In genomic region chr10:94312007-94312715, GRCm38 (mm10) we compare ENCODE assay signal across 7 mouse cellular contexts. TPM values are rescaled to one million over a fixed set of nuclear protein-coding genes. Genes with fewer than 3 reads are reported as not detected.
DNase-seq lines count a peak whose midpoint lies in the region; ATAC-seq and TF ChIP-seq lines count a peak whose summit lies in the region.

No protein-coding gene starts in this region.

- H3K4me1 ChIP-seq in heart, embryonic 10.5 days: peaks cover 14% of the 10 kb centered on the region
- H3K4me1 ChIP-seq in kidney, postnatal 0 days (replicated peaks; ENCODE audit: insufficient read depth, low read length): no peaks in the 10 kb centered on the region

- H3K4me2 ChIP-seq in kidney, postnatal 0 days (ENCODE audit: low read length): peak overlapping the region; percentile 92

- H3K9ac ChIP-seq in kidney, postnatal 0 days (ENCODE audit: low read depth, low read length): peak overlapping the region; percentile 47

- 1% methylated on average over 45 of the region's 45 CpGs for WGBS in heart, embryonic 10.5 days
- under 1% methylated on average over 45 of the region's 45 CpGs for WGBS in kidney, postnatal 0 days

- no peaks in the 10 kb centered on the region for H3K36me3 ChIP-seq in heart, embryonic 10.5 days
- H3K36me3 ChIP-seq in kidney, postnatal 0 days (ENCODE audit: insufficient read depth, low read length): no peaks in the 10 kb centered on the region

- H3K27me3 ChIP-seq in heart, embryonic 10.5 days (ENCODE audit: insufficient read depth, poor library complexity, severe bottlenecking): peaks cover 23% of the 10 kb centered on the region
- 0 out of 2 replicates have a peak, but pooled peaks cover 5% of the 10 kb centered on the region for H3K27me3 ChIP-seq in kidney, postnatal 0 days (ENCODE audit: insufficient read depth, low read length)

- DNase-seq in right cerebral cortex, postnatal 14 days: peak; percentile 18
- DNase-seq in right cerebral cortex, adult 18-20 months: no peak
- peak; percentile 39 to 58 for DNase-seq in cerebellum, postnatal 25 days
- peak; percentile 77 for DNase-seq in heart, embryonic 10.5 days (ENCODE audit: low spot score)
- peak; percentile 23 for DNase-seq in kidney, postnatal 0 days (ENCODE audit: low spot score)
- no peak for DNase-seq in spleen, postnatal 10 days (ENCODE audit: low spot score in 2 of 2)

- H3K9me3 ChIP-seq in heart, embryonic 10.5 days: no peaks in the 10 kb centered on the region
- H3K9me3 ChIP-seq in kidney, postnatal 0 days (replicated peaks; ENCODE audit: low read length): no peaks in the 10 kb centered on the region

- no peak for TF ChIP-seq CTCF in kidney, postnatal 0 days (IDR thresholded peaks at IDR 0.05; ENCODE audit: low read depth)

- peak overlapping the region; percentile 73 for H3K27ac ChIP-seq in heart, embryonic 10.5 days
- no peak overlapping the region for H3K27ac ChIP-seq in kidney, postnatal 0 days

- H3K4me3 ChIP-seq in heart, embryonic 10.5 days: peak overlapping the region; percentile 71
- peak overlapping the region; percentile 50 for H3K4me3 ChIP-seq in kidney, postnatal 0 days (replicated peaks; ENCODE audit: low read depth, low read length)

- ATAC-seq in kidney, postnatal 0 days (replicated peaks; ENCODE audit: low FRiP score, low read depth): peak; percentile 49; the same call in 1 of the 2 replicates
- peak; percentile 49 for ATAC-seq in megakaryocyte, adult 5-6 weeks (ENCODE audit: poor library complexity, severe bottlenecking)

RNA-seq across cellular contexts. Expression of gene Tmcc3, which starts 0.4 kb away (rescaled TPM):
- 9.8 and 12.2 TPM in 2 replicates for polyA plus RNA-seq in heart, embryonic 10.5 days (2016; fragmentation: Nextera tagmentation; extraction: Ambion mirVana)
- polyA plus RNA-seq in kidney, postnatal 0 days (2015; fragmentation: Nextera tagmentation; extraction: Ambion mirVana): 7.9 and 8.4 TPM in 2 replicates
- 2.1 and 4.8 TPM in 2 replicates for total RNA-seq in megakaryocyte, adult 5-6 weeks (2015)
- total RNA-seq in megakaryocyte, adult 5-6 weeks (2017): 1.6 and 2.9 TPM in 2 replicates

RNA-seq across cellular contexts. Expression of gene Gm4792, which starts 13.7 kb away (rescaled TPM):
- polyA plus RNA-seq in heart, embryonic 10.5 days (2016; fragmentation: Nextera tagmentation; extraction: Ambion mirVana): not detected in 2 replicates
- polyA plus RNA-seq in kidney, postnatal 0 days (2015; fragmentation: Nextera tagmentation; extraction: Ambion mirVana): not detected in 2 replicates
- not detected in 2 replicates for total RNA-seq in megakaryocyte, adult 5-6 weeks (2015)
- total RNA-seq in megakaryocyte, adult 5-6 weeks (2017): not detected in 2 replicates

Comparison
In these comparisons a context has a peak if more than half of its experiments do, and no peak if none do; other contexts are left out.
1. DNase-seq: peak in right cerebral cortex, postnatal 14 days (single experiment), cerebellum, postnatal 25 days (2 of 2), heart, embryonic 10.5 days (single experiment) and kidney, postnatal 0 days (single experiment); none in right cerebral cortex, adult 18-20 months (single experiment) and spleen, postnatal 10 days (0 of 2).